Mouse (Mus musculus): ENCODE results near the gene Hectd4. TPM values are rescaled to one million over a fixed set of nuclear protein-coding genes. Genes with fewer than 3 reads are reported as not detected.
A peak's percentile ranks its signal among the peaks of the same experiment; 100 is the strongest.
"Not testable (repeated sequence)": the region's sequence is repeated elsewhere in the genome, so short reads cannot be mapped to it uniquely, and the experiment has no call there.

The Hectd4 gene
- polyA plus RNA-seq, 1 experiment, result 16.4 TPM

GRCm38 (mm10) chr5:121343997-121344396 is 124.0 kb downstream of the Hectd4 start:
- WGBS, result 92% methylated on average over 8 of the region's 8 CpGs
- no peaks in the 10 kb centered on the region for H3K4me1 ChIP-seq (ENCODE audit: control insufficient read depth, insufficient read depth, low read length)
- no peak for DNase-seq
- TF ChIP-seq POLR2A (IDR thresholded peaks at IDR 0.05; ENCODE audit: borderline replicate concordance, extremely low read depth, low read depth, low read length) (no peak), CTCF (IDR thresholded peaks at IDR 0.05; ENCODE audit: insufficient read depth, low read length) (no peak)
- H3K4me3 ChIP-seq (replicated peaks; ENCODE audit: extremely low read depth, low read depth, low read length), result no peak overlapping the region

- no peak for TF ChIP-seq CTCF (IDR thresholded peaks at IDR 0.05; ENCODE audit: insufficient read depth, low read length)
- TF ChIP-seq POLR2A (IDR thresholded peaks at IDR 0.05; ENCODE audit: borderline replicate concordance, extremely low read depth, low read depth, low read length), result no peak
- 61% methylated on average over 9 of the region's 9 CpGs for WGBS
- DNase-seq, result no peak
- H3K4me3 ChIP-seq (replicated peaks; ENCODE audit: extremely low read depth, low read depth, low read length), result no peak overlapping the region
- H3K4me1 ChIP-seq (ENCODE audit: control insufficient read depth, insufficient read depth, low read length), result no peaks in the 10 kb centered on the region
Measured at GRCm38 (mm10) chr5:121359229-121359628, 139.2 kb downstream of the Hectd4 start.

GRCm38 (mm10) chr5:121361696-121362095 is 141.7 kb downstream of the Hectd4 start:
- Histone ChIP-seq H3K4me3 (replicated peaks; ENCODE audit: extremely low read depth, low read depth, low read length) (no peak overlapping the region), H3K4me1 (ENCODE audit: control insufficient read depth, insufficient read depth, low read length) (no peaks in the 10 kb centered on the region)
- no peak for DNase-seq
- WGBS, result 78% methylated on average over 5 of the region's 5 CpGs
- TF ChIP-seq CTCF (IDR thresholded peaks at IDR 0.05; ENCODE audit: insufficient read depth, low read length), result no peak
- TF ChIP-seq POLR2A (IDR thresholded peaks at IDR 0.05; ENCODE audit: borderline replicate concordance, extremely low read depth, low read depth, low read length), result no peak

- TF ChIP-seq CTCF (IDR thresholded peaks at IDR 0.05; ENCODE audit: insufficient read depth, low read length) (no peak), POLR2A (IDR thresholded peaks at IDR 0.05; ENCODE audit: borderline replicate concordance, extremely low read depth, low read depth, low read length) (no peak)
- no peak for DNase-seq
- H3K4me3 ChIP-seq (replicated peaks; ENCODE audit: extremely low read depth, low read depth, low read length), result no peak overlapping the region
- whole genome bisulfite sequencing, result 87% methylated on average over 7 of the region's 7 CpGs
- H3K4me1 ChIP-seq (ENCODE audit: control insufficient read depth, insufficient read depth, low read length), result no peaks in the 10 kb centered on the region
Measured at GRCm38 (mm10) chr5:121363441-121363840, 143.4 kb downstream of the Hectd4 start.

GRCm38 (mm10) chr5:121366449-121367225 is 146.6 kb downstream of the Hectd4 start:
- DNase-seq, result no peak
- TF ChIP-seq POLR2A (IDR thresholded peaks at IDR 0.05; ENCODE audit: borderline replicate concordance, extremely low read depth, low read depth, low read length) (no peak), CTCF (IDR thresholded peaks at IDR 0.05; ENCODE audit: insufficient read depth, low read length) (no peak)
- 70% methylated on average over 16 of the region's 16 CpGs for WGBS

GRCm38 (mm10) chr5:121367255-121367654 is 147.2 kb downstream of the Hectd4 start:
- Histone ChIP-seq H3K4me1 (ENCODE audit: control insufficient read depth, insufficient read depth, low read length) (no peaks in the 10 kb centered on the region), H3K4me3 (replicated peaks; ENCODE audit: extremely low read depth, low read depth, low read length) (no peak overlapping the region)
- TF ChIP-seq CTCF (IDR thresholded peaks at IDR 0.05; ENCODE audit: insufficient read depth, low read length) (no peak), POLR2A (IDR thresholded peaks at IDR 0.05; ENCODE audit: borderline replicate concordance, extremely low read depth, low read depth, low read length) (no peak)
- 79% methylated on average over 4 of the region's 4 CpGs for WGBS
- no peak for DNase-seq

More at GRCm38 (mm10) chr5:121366449-121367225, 146.6 kb downstream of the Hectd4 start:
- Histone ChIP-seq H3K4me1 (ENCODE audit: control insufficient read depth, insufficient read depth, low read length) (no peaks in the 10 kb centered on the region), H3K4me3 (replicated peaks; ENCODE audit: extremely low read depth, low read depth, low read length) (no peak overlapping the region)

GRCm38 (mm10) chr5:121371712-121372111 is 151.7 kb downstream of the Hectd4 start:
- WGBS, result 87% methylated on average over 6 of the region's 6 CpGs
- no peaks in the 10 kb centered on the region for H3K4me1 ChIP-seq (ENCODE audit: control insufficient read depth, insufficient read depth, low read length)
- H3K4me3 ChIP-seq (replicated peaks; ENCODE audit: extremely low read depth, low read depth, low read length), result no peak overlapping the region
- TF ChIP-seq CTCF (IDR thresholded peaks at IDR 0.05; ENCODE audit: insufficient read depth, low read length) (no peak), POLR2A (IDR thresholded peaks at IDR 0.05; ENCODE audit: borderline replicate concordance, extremely low read depth, low read depth, low read length) (no peak)
- no peak for DNase-seq

- no peaks in the 10 kb centered on the region for H3K4me1 ChIP-seq (ENCODE audit: control insufficient read depth, insufficient read depth, low read length)
- no peak for TF ChIP-seq POLR2A (IDR thresholded peaks at IDR 0.05; ENCODE audit: borderline replicate concordance, extremely low read depth, low read depth, low read length)
- TF ChIP-seq CTCF (IDR thresholded peaks at IDR 0.05; ENCODE audit: insufficient read depth, low read length), result no peak
- DNase-seq, result no peak
- WGBS, result 88% methylated on average over 3 of the region's 3 CpGs
- H3K4me3 ChIP-seq (replicated peaks; ENCODE audit: extremely low read depth, low read depth, low read length), result no peak overlapping the region
Measured at GRCm38 (mm10) chr5:121374790-121375189, 154.8 kb downstream of the Hectd4 start.

GRCm38 (mm10) chr5:121376972-121377371 is 157.0 kb downstream of the Hectd4 start:
- not testable (repeated sequence) for DNase-seq; H3K4me3 ChIP-seq (replicated peaks; ENCODE audit: extremely low read depth, low read depth, low read length); H3K4me1 ChIP-seq (ENCODE audit: control insufficient read depth, insufficient read depth, low read length)
- peak; percentile 8; the same call in 1 of the 2 replicates for TF ChIP-seq CTCF (IDR thresholded peaks at IDR 0.05; ENCODE audit: insufficient read depth, low read length)
- WGBS, result 75% methylated on average over 5 of the region's 5 CpGs

GRCm38 (mm10) chr5:121378678-121379256 is 158.7 kb downstream of the Hectd4 start:
- WGBS, result 84% methylated on average over 13 of the region's 13 CpGs
- Histone ChIP-seq H3K4me1 (ENCODE audit: control insufficient read depth, insufficient read depth, low read length) (peaks cover 2% of the 10 kb centered on the region; the same call in 1 of the 2 replicates), H3K4me3 (replicated peaks; ENCODE audit: extremely low read depth, low read depth, low read length) (no peak overlapping the region)
- no peak for DNase-seq
- TF ChIP-seq CTCF (IDR thresholded peaks at IDR 0.05; ENCODE audit: insufficient read depth, low read length) (no peak), POLR2A (IDR thresholded peaks at IDR 0.05; ENCODE audit: borderline replicate concordance, extremely low read depth, low read depth, low read length) (no peak)
